Mouse (Mus musculus) forebrain, embryonic 13.5 days (tissue): ENCODE data around the gene Pgf. TPM values are rescaled to one million over a fixed set of nuclear protein-coding genes. Genes with fewer than 3 reads are reported as not detected.

Experiments
- ATAC-seq: fragments of 200-750 bp; cut with Nextera tagmentation; 2 replicates; pipeline ENCODE4 v1.8.0; 2017
- H3K27ac ChIP-seq: fragments of 300-500 bp; sonication (generic); 2 replicates; pipeline ENCODE4 v1.5.1; 2015; ENCODE audit warnings: inconsistent platforms, mild to moderate bottlenecking, moderate library complexity
- H3K27me3 ChIP-seq: fragments of 300-500 bp; sonication (generic); 2 replicates; pipeline ENCODE4 v1.6.1; 2015; ENCODE audit warnings: mild to moderate bottlenecking, inconsistent platforms
- H3K36me3 ChIP-seq: fragments of 300-500 bp; sonication (generic); 2 replicates; pipeline ENCODE4 v1.6.1; 2015; ENCODE audit warnings: mild to moderate bottlenecking, inconsistent platforms; ENCODE audit not compliant: poor library complexity, severe bottlenecking
- H3K4me1 ChIP-seq: fragments of 300-500 bp; sonication (generic); 2 replicates; pipeline ENCODE4 v1.6.1; 2015; ENCODE audit warnings: inconsistent platforms
- H3K4me2 ChIP-seq: fragments of 300-500 bp; sonication (generic); 2 replicates; pipeline ENCODE4 v1.6.1; 2015; ENCODE audit warnings: inconsistent platforms, mild to moderate bottlenecking, moderate library complexity
- H3K4me3 ChIP-seq: fragments of 300-500 bp; sonication (generic); 2 replicates; pipeline ENCODE4 v1.5.1; 2015; ENCODE audit warnings: mild to moderate bottlenecking, inconsistent platforms
- H3K9ac ChIP-seq: fragments of 300-500 bp; sonication (generic); 2 replicates; pipeline ENCODE4 v1.6.1; 2015; ENCODE audit warnings: mild to moderate bottlenecking, inconsistent platforms
- H3K9me3 ChIP-seq: fragments of 300-500 bp; sonication (generic); replicated peaks from 2 replicates; pipeline ENCODE4 v1.6.1; 2016; ENCODE audit warnings: inconsistent platforms
- WGBS: fragments of 180-500 bp; shearing (Covaris S2); methylation state at CpG from one replicate; pipeline ENCODE4 v1.1.7; 2015; 5-methylcytosine and 5-hydroxymethylcytosine counted together
- polyA plus RNA-seq: library from polyadenylated mRNA; unstranded; fragments of >200 nt; fragmentation: Nextera tagmentation; extraction: Ambion mirVana; gene quantifications from 2 replicates; pipeline ENCODE4 v1.2.1, GENCODE M21; 2015

Pgf gene
- polyA plus RNA-seq = 7.0 and 8.3 TPM in 2 replicates

GRCm38 (mm10) chr12:85177740-85178239 is at the start of gene Pgf:
Gene Pgf, minus strand, starts transcription at chr12:85177790.
- Histone ChIP-seq H3K36me3 (no peaks in the 10 kb centered on the region), H3K4me1 (peaks cover 64% of the 10 kb centered on the region), H3K4me2 (peak within 1 kb of the TSS; percentile 64), H3K9me3 (no peaks in the 10 kb centered on the region), H3K27me3 (peaks cover 21% of the 10 kb centered on the region; the same call in 1 of the 2 replicates), H3K9ac (peak within 1 kb of the TSS; percentile 58), H3K4me3 (peak within 1 kb of the TSS; percentile 33), H3K27ac (no peak within 1 kb of the TSS)
- ATAC-seq = no peak
- 81% methylated on average over 10 of the region's 10 CpGs for WGBS

- Histone ChIP-seq H3K4me3 (no peak overlapping the region), H3K9me3 (no peaks in the 10 kb centered on the region), H3K36me3 (peaks cover 55% of the 10 kb centered on the region), H3K4me2 (no peak overlapping the region), H3K9ac (no peak overlapping the region), H3K27me3 (no peaks in the 10 kb centered on the region), H3K27ac (no peak overlapping the region), H3K4me1 (no peaks in the 10 kb centered on the region)
- 79% methylated on average over 7 of the region's 7 CpGs for WGBS
- ATAC-seq = no peak
Measured at GRCm38 (mm10) chr12:85227227-85227626, 49.6 kb upstream of the Pgf start.

- H3K4me2 ChIP-seq = peak overlapping the region; percentile 92
- H3K36me3 ChIP-seq = peaks cover 41% of the 10 kb centered on the region
- peaks cover 23% of the 10 kb centered on the region for H3K4me1 ChIP-seq
- H3K9ac ChIP-seq = peak overlapping the region; percentile 72
- H3K4me3 ChIP-seq = peak overlapping the region; percentile 90
- no peaks in the 10 kb centered on the region for H3K9me3 ChIP-seq
- WGBS = 2% methylated on average over 12 of the region's 12 CpGs
- no peaks in the 10 kb centered on the region for H3K27me3 ChIP-seq
- no peak for ATAC-seq
- H3K27ac ChIP-seq = peak overlapping the region; percentile 69; the same call in 1 of the 2 replicates
Measured at GRCm38 (mm10) chr12:85219905-85220290, 42.3 kb upstream of the Pgf start.

GRCm38 (mm10) chr12:85219236-85219904 is 41.8 kb upstream of the Pgf start, which contains the start of gene Eif2b2:
Gene Eif2b2, plus strand, starts transcription at chr12:85219481.
- Histone ChIP-seq H3K4me1 (peaks cover 23% of the 10 kb centered on the region), H3K4me3 (peak within 1 kb of the TSS; percentile 90), H3K27me3 (no peaks in the 10 kb centered on the region), H3K36me3 (peaks cover 36% of the 10 kb centered on the region), H3K9ac (peak within 1 kb of the TSS; percentile 73), H3K27ac (peak within 1 kb of the TSS; percentile 69), H3K9me3 (no peaks in the 10 kb centered on the region), H3K4me2 (peak within 1 kb of the TSS; percentile 92)
- peak; percentile 100 for ATAC-seq
- under 1% methylated on average over 54 of the region's 54 CpGs for WGBS

- H3K36me3 ChIP-seq = peaks cover 20% of the 10 kb centered on the region
- no peaks in the 10 kb centered on the region for H3K27me3 ChIP-seq
- no peak overlapping the region for H3K4me2 ChIP-seq
- 87% methylated on average over 2 of the region's 2 CpGs for whole genome bisulfite sequencing
- H3K9ac ChIP-seq = no peak overlapping the region
- ATAC-seq = no peak
- H3K27ac ChIP-seq = no peak overlapping the region
- H3K4me1 ChIP-seq = peaks cover 23% of the 10 kb centered on the region
- H3K9me3 ChIP-seq = no peaks in the 10 kb centered on the region
- H3K4me3 ChIP-seq = no peak overlapping the region
Measured at GRCm38 (mm10) chr12:85217733-85218310, 40.2 kb upstream of the Pgf start.

GRCm38 (mm10) chr12:85215031-85215430 is 37.4 kb upstream of the Pgf start:
- Histone ChIP-seq H3K9me3 (no peaks in the 10 kb centered on the region), H3K4me1 (peaks cover 8% of the 10 kb centered on the region), H3K4me2 (no peak overlapping the region), H3K36me3 (no peaks in the 10 kb centered on the region), H3K27me3 (no peaks in the 10 kb centered on the region), H3K4me3 (no peak overlapping the region), H3K9ac (no peak overlapping the region), H3K27ac (no peak overlapping the region)
- WGBS = 90% methylated on average over 5 of the region's 5 CpGs
- no peak for ATAC-seq

- no peaks in the 10 kb centered on the region for H3K27me3 ChIP-seq
- no peaks in the 10 kb centered on the region for H3K9me3 ChIP-seq
- no peaks in the 10 kb centered on the region for H3K36me3 ChIP-seq
- H3K27ac ChIP-seq = no peak overlapping the region
- H3K4me2 ChIP-seq = no peak overlapping the region
- 38% methylated on average over 7 of the region's 7 CpGs for WGBS
- H3K4me1 ChIP-seq = no peaks in the 10 kb centered on the region
- H3K4me3 ChIP-seq = no peak overlapping the region
- H3K9ac ChIP-seq = no peak overlapping the region
- no peak for ATAC-seq
Measured at GRCm38 (mm10) chr12:85208687-85209199, 31.2 kb upstream of the Pgf start.

- no peaks in the 10 kb centered on the region for H3K36me3 ChIP-seq
- no peak overlapping the region for H3K4me3 ChIP-seq
- peaks cover 14% of the 10 kb centered on the region for H3K4me1 ChIP-seq
- no peaks in the 10 kb centered on the region for H3K27me3 ChIP-seq
- no peak for ATAC-seq
- H3K9me3 ChIP-seq = no peaks in the 10 kb centered on the region
- H3K4me2 ChIP-seq = no peak overlapping the region
- H3K27ac ChIP-seq = no peak overlapping the region
- no peak overlapping the region for H3K9ac ChIP-seq
- WGBS = 92% methylated on average over 10 of the region's 10 CpGs
Measured at GRCm38 (mm10) chr12:85205425-85205824, 27.8 kb upstream of the Pgf start.

- Histone ChIP-seq H3K27me3 (0 out of 2 replicates have a peak, but pooled peaks cover 2% of the 10 kb centered on the region), H3K27ac (no peak overlapping the region), H3K4me3 (no peak overlapping the region), H3K36me3 (no peaks in the 10 kb centered on the region), H3K4me1 (peaks cover 15% of the 10 kb centered on the region), H3K9me3 (no peaks in the 10 kb centered on the region), H3K4me2 (no peak overlapping the region), H3K9ac (no peak overlapping the region)
- 49% methylated on average over 8 of the region's 8 CpGs for WGBS
- no peak for ATAC-seq
Measured at GRCm38 (mm10) chr12:85204105-85204504, 26.5 kb upstream of the Pgf start.

- no peak overlapping the region for H3K4me2 ChIP-seq
- ATAC-seq = no peak
- 81% methylated on average over 5 of the region's 5 CpGs for WGBS
Measured at GRCm38 (mm10) chr12:85203699-85204098, 26.1 kb upstream of the Pgf start.

GRCm38 (mm10) chr12:85202191-85202590 is 24.6 kb upstream of the Pgf start:
- Histone ChIP-seq H3K4me3 (no peak overlapping the region), H3K9ac (no peak overlapping the region), H3K36me3 (no peaks in the 10 kb centered on the region), H3K9me3 (no peaks in the 10 kb centered on the region), H3K27ac (no peak overlapping the region), H3K4me2 (no peak overlapping the region), H3K27me3 (0 out of 2 replicates have a peak, but pooled peaks cover 3% of the 10 kb centered on the region), H3K4me1 (peaks cover 15% of the 10 kb centered on the region)
- ATAC-seq = no peak
- WGBS = 83% methylated on average over 7 of the region's 7 CpGs

More at GRCm38 (mm10) chr12:85203699-85204098, 26.1 kb upstream of the Pgf start:
- no peaks in the 10 kb centered on the region for H3K9me3 ChIP-seq
- H3K36me3 ChIP-seq = no peaks in the 10 kb centered on the region
- H3K27me3 ChIP-seq = 0 out of 2 replicates have a peak, but pooled peaks cover 3% of the 10 kb centered on the region
- H3K4me1 ChIP-seq = peaks cover 15% of the 10 kb centered on the region
- H3K4me3 ChIP-seq = no peak overlapping the region
- no peak overlapping the region for H3K27ac ChIP-seq
- no peak overlapping the region for H3K9ac ChIP-seq

GRCm38 (mm10) chr12:85201830-85202147 is 24.2 kb upstream of the Pgf start:
- no peak overlapping the region for H3K4me2 ChIP-seq
- no peak overlapping the region for H3K4me3 ChIP-seq
- H3K36me3 ChIP-seq = no peaks in the 10 kb centered on the region
- peak overlapping the region; percentile 60 for H3K27ac ChIP-seq
- peaks cover 15% of the 10 kb centered on the region for H3K4me1 ChIP-seq
- no peak for ATAC-seq
- 0 out of 2 replicates have a peak, but pooled peaks cover 3% of the 10 kb centered on the region for H3K27me3 ChIP-seq
- no peak overlapping the region for H3K9ac ChIP-seq
- WGBS = 81% methylated on average over 2 of the region's 2 CpGs
- no peaks in the 10 kb centered on the region for H3K9me3 ChIP-seq
